Mouse (Mus musculus) heart, adult 2 months (tissue): ENCODE results near the gene Ankfn1.

Source experiments
- CTCF ChIP-seq: fragments of 200-600 bp; IDR thresholded peaks from 2 replicates; pipeline ENCODE4 v1.8.1; 2022; ENCODE audit warnings: antibody characterized with exemption, mild to moderate bottlenecking, moderate library complexity
- POLR2A ChIP-seq: fragments of 200-500 bp; IDR thresholded peaks from 2 replicates; pipeline ENCODE4 v1.6.1; 2011; ENCODE audit warnings: mild to moderate bottlenecking, low read depth, low read length, control low read depth; ENCODE audit not compliant: insufficient read depth

- TF ChIP-seq CTCF (no peak), POLR2A (no peak)
These were observed 187.1 kb downstream of the Ankfn1 start for GRCm38 (mm10) chr11:89590273-89590874.
